Mouse (Mus musculus) adrenal gland, postnatal 4 days (tissue): Measurements from ENCODE around the gene 2310007B03Rik. TPM values are rescaled to one million over a fixed set of nuclear protein-coding genes. Genes with fewer than 3 reads are reported as not detected.
"Not testable (repeated sequence)": the region's sequence is repeated elsewhere in the genome, so short reads cannot be mapped to it uniquely, and the experiment has no call there.

ENCODE experiments used
- DNase-seq, 2 experiments: peaks; one replicate each; pipeline ENCODE4 v3.0.0; 2021 to 2022; ENCODE audit warnings: low spot score in 2 of 2, mixed read lengths in 2 of 2
- long read RNA-seq, 2 experiments: library from polyadenylated mRNA; stranded (forward); transcript quantifications; one replicate each; pipeline ENCODE4 v2.0.0; 2021
- total RNA-seq, 2 experiments: library from RNA; stranded (reverse); gene quantifications; 2 replicates each; pipeline ENCODE4 v1.2.3; 2021

The 2310007B03Rik gene
- total RNA-seq, result under 1 TPM in 1 of 2 experiments, not detected in 1; 0.42 TPM
- long read RNA-seq, experiment 1, result 0 reads
- long read RNA-seq, experiment 2, result 0 reads

- no peak for DNase-seq
Measured at GRCm38 (mm10) chr1:93160501-93161133, at the start of gene 2310007B03Rik. Gene 2310007B03Rik, minus strand, starts transcription at chr1:93160948.

DNA sequence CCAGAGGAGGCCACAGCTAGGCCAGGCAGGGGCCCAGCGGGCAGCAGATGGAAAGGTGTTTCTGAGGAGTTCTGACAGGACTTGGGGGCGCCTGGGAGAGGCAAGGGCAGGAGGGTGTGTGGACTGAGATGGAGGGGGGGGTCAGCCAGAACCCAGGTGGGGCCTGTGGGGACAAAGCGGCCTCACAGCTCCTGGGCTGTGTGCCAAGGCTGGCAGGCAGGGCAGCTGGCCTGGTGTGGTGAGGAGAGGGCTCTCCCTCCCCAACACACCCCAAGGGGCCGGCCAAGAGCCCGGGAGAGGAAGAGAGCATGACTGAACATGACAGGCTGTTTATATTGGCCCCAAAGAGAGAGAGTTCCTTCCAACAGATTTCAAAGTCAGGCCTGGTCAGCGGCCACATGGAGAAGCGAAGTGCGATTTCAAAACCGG, 49.5 kb upstream of the 2310007B03Rik start:
- peak in 1 of 2 experiments; percentile 10 for DNase-seq

GRCm38 (mm10) chr1:93207536-93208064, 46.9 kb upstream of the 2310007B03Rik start:
- no peak for DNase-seq

GRCm38 (mm10) chr1:93206277-93206970, 45.7 kb upstream of the 2310007B03Rik start:
- no peak for DNase-seq

GRCm38 (mm10) chr1:93197916-93198315, 37.2 kb upstream of the 2310007B03Rik start:
- DNase-seq, result no peak

DNA sequence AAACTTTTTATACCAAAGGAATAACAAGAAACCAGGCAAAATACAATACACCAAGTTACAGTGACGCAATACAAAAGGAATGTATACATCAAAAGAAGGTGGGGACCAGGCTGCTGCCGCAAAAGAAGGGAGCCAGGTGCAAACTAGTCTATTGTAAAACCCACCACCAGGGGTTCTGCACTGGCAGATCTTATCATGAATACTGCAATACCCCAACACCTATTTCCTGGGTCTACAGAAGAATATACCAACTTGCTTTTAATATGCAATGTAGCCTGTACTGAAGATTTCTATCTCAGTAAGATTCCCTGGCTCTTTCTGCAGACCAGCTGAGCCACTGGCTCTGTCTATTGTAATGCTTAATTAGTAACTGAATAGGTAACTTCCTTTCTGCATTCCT, 36.7 kb upstream of the 2310007B03Rik start:
- DNase-seq, result not testable (repeated sequence)

DNA sequence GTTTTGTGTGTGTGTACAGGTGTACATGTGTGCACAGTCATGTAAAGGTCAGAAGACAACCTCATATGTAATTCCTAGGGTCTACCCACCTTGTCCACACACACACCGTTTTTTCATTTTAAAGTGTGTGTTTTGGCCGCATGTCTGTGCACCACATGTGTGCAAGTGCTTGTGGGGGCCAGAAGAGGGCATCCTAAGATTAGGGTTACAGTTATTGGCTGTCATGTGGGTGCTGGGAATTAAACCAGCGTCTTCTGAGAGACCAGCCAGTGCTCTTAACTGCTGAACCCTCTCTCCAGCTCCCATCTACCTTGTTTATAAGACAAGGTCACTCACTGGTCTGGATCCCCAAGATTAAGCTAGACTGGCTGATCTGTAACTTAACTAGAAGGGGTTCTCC, 34.2 kb upstream of the 2310007B03Rik start:
- no peak for DNase-seq

- DNase-seq, result no peak
Measured at GRCm38 (mm10) chr1:93190726-93191305, 30.1 kb upstream of the 2310007B03Rik start.

- DNase-seq, result no peak
Measured at GRCm38 (mm10) chr1:93184071-93184828, 23.5 kb upstream of the 2310007B03Rik start.

DNA sequence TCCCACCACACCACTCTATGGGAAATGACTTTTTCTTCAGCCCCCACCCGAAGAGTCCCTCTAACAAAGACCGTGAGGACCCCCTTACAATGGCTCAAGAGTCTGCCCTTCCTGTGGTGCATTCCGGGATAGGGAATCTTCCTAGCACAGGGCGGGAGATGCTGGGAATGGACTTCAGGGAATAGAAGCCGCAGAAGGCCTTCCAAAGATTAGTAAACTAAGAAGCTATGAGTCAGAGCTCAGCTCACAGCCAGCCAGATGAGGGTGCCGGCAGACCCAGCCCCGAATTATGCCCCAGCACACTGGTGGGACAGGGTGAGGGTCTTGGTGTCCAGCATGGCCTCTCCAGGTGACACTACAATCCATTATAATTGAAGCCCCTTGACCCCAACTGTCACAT, 21.5 kb upstream of the 2310007B03Rik start:
- DNase-seq, result no peak

- DNase-seq, result peak; percentile 20 to 21
Measured at GRCm38 (mm10) chr1:93176525-93177332, 16.0 kb upstream of the 2310007B03Rik start.

- no peak for DNase-seq
Measured at GRCm38 (mm10) chr1:93175849-93176248, 15.1 kb upstream of the 2310007B03Rik start.

DNA sequence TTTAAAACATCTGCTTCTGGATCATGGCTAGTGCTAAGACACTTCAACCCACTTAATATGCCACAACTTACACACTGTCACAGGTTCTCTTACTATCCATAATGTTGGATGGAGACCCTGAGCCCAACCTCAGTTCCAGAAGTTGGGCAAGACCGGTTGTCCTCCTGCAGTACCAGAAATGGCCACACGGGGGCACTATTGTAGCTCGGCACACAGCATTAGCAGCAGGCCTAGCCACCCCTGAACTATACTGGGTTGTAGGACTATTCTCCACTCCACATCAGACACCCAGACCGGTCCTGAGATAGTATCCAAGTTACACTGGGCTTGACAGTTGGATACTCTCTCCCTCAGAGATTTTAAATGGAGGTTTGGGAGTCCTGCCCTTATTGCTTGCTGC, 13.7 kb upstream of the 2310007B03Rik start:
- DNase-seq, result peak; percentile 54 to 58

DNA sequence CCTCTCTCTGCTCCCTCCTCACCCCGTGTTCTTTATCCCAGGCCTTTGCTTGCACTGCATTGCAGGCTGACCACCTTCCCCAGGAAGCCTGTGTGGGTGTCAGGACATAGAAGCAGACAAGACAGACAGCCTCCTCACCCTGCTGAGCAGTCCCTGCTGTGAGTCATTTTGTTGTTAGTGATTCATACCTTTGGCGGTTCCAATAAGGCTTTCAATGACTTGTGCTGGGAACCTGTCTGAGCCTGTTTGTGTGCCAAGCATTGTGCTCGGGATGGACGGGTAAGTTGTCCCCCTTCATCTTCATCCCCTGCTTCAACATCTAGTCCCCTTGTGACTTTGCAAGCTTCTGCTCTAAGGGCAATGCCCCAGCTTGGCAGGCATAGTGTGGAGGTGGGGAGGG, 12.9 kb upstream of the 2310007B03Rik start:
- DNase-seq, result no peak

DNA sequence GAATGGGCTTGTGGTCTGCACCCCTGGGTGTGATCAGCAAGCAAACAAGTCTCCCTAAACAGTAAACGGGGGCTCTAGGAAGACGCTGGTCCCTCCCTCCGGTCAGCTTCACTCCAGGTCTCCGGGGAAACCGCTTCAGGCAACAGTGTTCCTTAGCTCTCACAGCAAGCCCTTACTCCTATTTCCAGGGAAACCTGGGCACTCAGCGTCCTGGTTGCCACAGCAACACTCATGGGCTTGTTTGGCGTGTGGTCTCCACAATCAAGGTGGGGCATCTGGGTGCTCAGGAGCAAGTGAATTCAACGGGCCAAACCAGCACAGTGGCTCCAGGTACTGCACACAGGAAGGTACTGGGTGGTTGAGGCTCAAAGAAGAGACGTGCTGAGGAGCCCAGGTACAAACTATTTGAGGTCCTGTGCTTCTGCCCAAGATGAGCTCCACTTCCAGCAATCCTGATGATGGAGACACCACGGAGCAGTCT, 7.6 kb upstream of the 2310007B03Rik start, which contains the start of gene Crocc2:
Gene Crocc2 (plus strand): TSS at position 431 of the 481 bp plus-strand sequence.
- no peak for DNase-seq

DNA sequence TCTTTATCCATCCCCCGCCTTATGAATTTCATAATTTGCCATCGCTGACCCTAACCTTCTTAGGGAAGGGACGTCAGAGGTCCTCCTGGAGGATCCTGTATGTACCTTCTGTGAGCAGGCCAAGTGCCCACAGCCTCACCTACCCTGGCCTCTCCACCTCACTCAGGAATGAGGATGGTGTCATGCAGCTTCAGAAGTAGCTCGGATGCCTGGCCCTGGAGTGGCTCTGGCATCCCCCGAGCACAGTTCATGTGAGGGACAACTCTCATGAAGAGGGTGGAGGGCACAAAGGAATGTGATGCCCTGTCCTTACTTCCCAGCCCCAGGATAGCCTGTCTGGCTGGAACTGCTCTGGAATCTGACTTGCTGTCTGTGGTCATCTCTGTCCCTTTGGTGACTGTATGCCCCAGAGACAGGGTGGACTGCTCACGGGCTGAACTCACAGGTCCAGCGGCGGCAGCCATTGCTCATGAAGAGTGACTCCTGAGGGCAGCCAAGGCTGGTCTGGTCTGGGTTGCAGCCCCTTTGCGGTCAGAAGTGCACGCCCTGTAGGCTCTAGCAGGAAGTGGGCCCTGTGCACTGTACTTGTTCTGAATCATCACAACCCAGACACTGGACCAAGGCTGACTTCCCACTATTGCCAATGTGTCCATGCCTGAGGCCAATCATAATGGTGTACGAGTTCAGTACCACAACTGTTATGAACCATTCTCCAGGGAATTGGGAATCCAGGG, 5.8 kb upstream of the 2310007B03Rik start:
- DNase-seq, result no peak

GRCm38 (mm10) chr1:93165447-93165846, 4.7 kb upstream of the 2310007B03Rik start:
- no peak for DNase-seq

GRCm38 (mm10) chr1:93162588-93162987, 1.8 kb upstream of the 2310007B03Rik start:
- DNase-seq, result no peak

DNA sequence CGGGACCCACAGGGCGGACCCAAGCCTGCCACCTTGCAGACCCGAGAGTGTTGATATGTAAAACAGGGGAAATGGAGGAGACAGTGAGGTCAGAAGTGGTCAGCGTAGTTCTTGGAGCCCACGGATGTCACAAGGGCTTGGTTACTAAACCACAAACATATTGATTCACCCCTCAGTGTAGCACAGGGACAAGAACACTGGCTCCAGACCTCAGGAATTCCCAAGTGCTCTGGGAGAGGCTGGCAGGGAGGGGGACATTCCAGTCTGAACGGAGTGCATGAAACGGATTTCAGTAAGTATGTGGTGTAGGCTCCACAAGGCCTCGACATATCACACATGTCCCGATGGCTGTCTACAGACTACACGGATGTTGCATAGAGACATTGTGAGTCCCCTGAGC, 1.2 kb upstream of the 2310007B03Rik start:
- no peak for DNase-seq
